ENCODE assay signal across 23 mouse cellular contexts in genomic region chr7:126249146-126249545, GRCm38 (mm10). TPM values are rescaled to one million over a fixed set of nuclear protein-coding genes. Genes with fewer than 3 reads are reported as not detected.
DNase-seq lines count a peak whose midpoint lies in the region; ATAC-seq and TF ChIP-seq lines count a peak whose summit lies in the region.
"Had no signal": no experiment of that assay in that cellular context is flagged by ENCODE, and none has a peak within 500 bp of the region (broad histone marks: within the 10 kb centered on the region; RNA-seq: fewer than 3 reads in every experiment).

No protein-coding gene starts in this region.

- H3K9ac ChIP-seq in heart, adult 2 months (ENCODE audit: low read depth, low read length): peak overlapping the region; percentile 73
- H3K9ac ChIP-seq in heart, embryonic 15.5 days: peak overlapping the region; percentile 38
- peak overlapping the region; percentile 40; the same call in 1 of the 2 replicates for H3K9ac ChIP-seq in limb, embryonic 12.5 days (replicated peaks)
- H3K9ac ChIP-seq: forebrain, embryonic 13.5 days; hindbrain, embryonic 15.5 days; intestine, embryonic 15.5 days; liver, postnatal 0 days had no signal

- peak overlapping the region; percentile 93 for H3K27ac ChIP-seq in heart, adult 2 months
- no peak overlapping the region for H3K27ac ChIP-seq in heart, embryonic 15.5 days
- no peak overlapping the region for H3K27ac ChIP-seq in limb, embryonic 12.5 days
- H3K27ac ChIP-seq: embryonic facial prominence, embryonic 13.5 days; forebrain, embryonic 13.5 days; hindbrain, embryonic 15.5 days; intestine, embryonic 15.5 days had no signal

- H3K79me2 ChIP-seq in heart, adult 2 months (replicated peaks; ENCODE audit: control insufficient read depth, insufficient read depth, low read length): no peaks in the 10 kb centered on the region

- no peak for ATAC-seq in heart, embryonic 15.5 days (replicated peaks; ENCODE audit: insufficient number of reproducible peaks, insufficient read depth, low FRiP score, low read depth)
- ATAC-seq in limb, embryonic 12.5 days (ENCODE audit: insufficient number of reproducible peaks, insufficient read depth, low FRiP score, low TSS enrichment, low read depth): no peak
- ATAC-seq: activated CD4-positive, CD25-positive, alpha-beta regulatory T cell, adult 4 months; forebrain, embryonic 13.5 days; intestine, embryonic 15.5 days; liver, postnatal 0 days; lung, postnatal 0 days had no signal

- 0 out of 2 replicates have a peak, but pooled peaks cover 1% of the 10 kb centered on the region for H3K4me1 ChIP-seq in heart, adult 2 months (ENCODE audit: control insufficient read depth, insufficient read depth, low read length)
- H3K4me1 ChIP-seq in heart, embryonic 15.5 days (replicated peaks): peaks cover 28% of the 10 kb centered on the region
- peaks cover 14% of the 10 kb centered on the region for H3K4me1 ChIP-seq in limb, embryonic 12.5 days (replicated peaks)

- no peak for TF ChIP-seq CTCF in heart, adult 2 months (IDR thresholded peaks at IDR 0.05)

- H3K36me3 ChIP-seq in heart, adult 2 months (ENCODE audit: control insufficient read depth, insufficient read depth, low read length): no peaks in the 10 kb centered on the region
- H3K36me3 ChIP-seq in heart, embryonic 15.5 days: no peaks in the 10 kb centered on the region
- no peaks in the 10 kb centered on the region for H3K36me3 ChIP-seq in limb, embryonic 12.5 days
- H3K36me3 ChIP-seq: embryonic facial prominence, embryonic 13.5 days; hindbrain, embryonic 15.5 days; intestine, embryonic 15.5 days had no signal

- peak; percentile 34 for DNase-seq in cerebellum, adult 11 months
- DNase-seq in cerebellum, adult 9-11 months: no peak
- DNase-seq in heart, adult 2 months: no peak
- DNase-seq in heart, adult 18-20 months: no peak
- DNase-seq in heart, adult 11 months: no peak
- DNase-seq in layer of hippocampus, postnatal 14 days (ENCODE audit: low spot score in 2 of 2): no peak
- DNase-seq: adrenal gland, adult 8-10 months; embryo, embryonic 11 days; kidney, adult 8-10 months; kidney, postnatal 10 days; left cerebral cortex, postnatal 4 days; liver, postnatal 0 days had no signal

- H3K9me3 ChIP-seq in heart, embryonic 15.5 days (replicated peaks): no peaks in the 10 kb centered on the region
- no peaks in the 10 kb centered on the region for H3K9me3 ChIP-seq in limb, embryonic 12.5 days
- H3K9me3 ChIP-seq: embryonic facial prominence, embryonic 13.5 days; forebrain, embryonic 13.5 days; hindbrain, embryonic 15.5 days; intestine, embryonic 15.5 days had no signal

- no peaks in the 10 kb centered on the region for H3K27me3 ChIP-seq in heart, adult 2 months (ENCODE audit: control insufficient read depth, insufficient read depth, low read length)
- no peaks in the 10 kb centered on the region for H3K27me3 ChIP-seq in heart, embryonic 15.5 days
- peaks cover 25% of the 10 kb centered on the region for H3K27me3 ChIP-seq in limb, embryonic 12.5 days
- H3K27me3 ChIP-seq: hindbrain, embryonic 15.5 days had no signal

- TF ChIP-seq POLR2A in heart, adult 2 months (IDR thresholded peaks at IDR 0.05; ENCODE audit: insufficient read depth, low read depth, low read length): no peak

- 46% methylated on average over 5 of the region's 5 CpGs for WGBS in heart, adult 2 months
- WGBS in heart, embryonic 15.5 days: 65% methylated on average over 5 of the region's 5 CpGs
- WGBS in limb, embryonic 12.5 days: 66% methylated on average over 5 of the region's 5 CpGs

- intact Hi-C loops in heart, adult 2 months (cut with DNase I): no loop called here

- H3K4me2 ChIP-seq in heart, embryonic 15.5 days: peak overlapping the region; percentile 67
- H3K4me2 ChIP-seq in limb, embryonic 12.5 days: no peak overlapping the region
- H3K4me2 ChIP-seq: liver, embryonic 11.5 days; midbrain, embryonic 11.5 days had no signal

- peak overlapping the region; percentile 48 for H3K4me3 ChIP-seq in heart, adult 2 months
- peak overlapping the region; percentile 52 for H3K4me3 ChIP-seq in heart, embryonic 15.5 days
- no peak overlapping the region for H3K4me3 ChIP-seq in limb, embryonic 12.5 days (replicated peaks)
- H3K4me3 ChIP-seq: embryonic facial prominence, embryonic 13.5 days; erythroblast, embryonic 14.5 days; forebrain, embryonic 13.5 days; hindbrain, embryonic 15.5 days; intestine, embryonic 15.5 days had no signal

- TF ChIP-seq EP300 in heart, adult 2 months (IDR thresholded peaks at IDR 0.05; ENCODE audit: insufficient read depth, low read depth, low read length): no peak

RNA-seq across cellular contexts. Expression of gene Sbk1, which starts 23.3 kb away (rescaled TPM):
- 10 to 100 TPM; 61.9 to 87.4 TPM for total RNA-seq in heart, adult 2 months (2021)
- 44.5 and 55.4 TPM in 2 replicates for polyA plus RNA-seq in heart, adult 2 months (2012; rRNA removed)
- 10 to 100 TPM; 72.3 to 73.8 TPM for total RNA-seq in heart, adult 18-20 months (2021)
- 11.2 and 16.4 TPM in 2 replicates for polyA plus RNA-seq in heart, embryonic 15.5 days (2015; fragmentation: Nextera tagmentation; extraction: Ambion mirVana)
- 120 TPM in 2 replicates for polyA plus RNA-seq in limb, embryonic 12.5 days (2016; fragmentation: Nextera tagmentation; extraction: Ambion mirVana)
- total RNA-seq in layer of hippocampus, postnatal 14 days (2021): 100 to 1,000 TPM; 137 to 140 TPM

RNA-seq across cellular contexts. Expression of gene Xpo6, which starts 48.8 kb away (rescaled TPM):
- 10 to 100 TPM; 16.5 to 16.8 TPM for total RNA-seq in heart, adult 2 months (2021)
- 133 and 148 TPM in 2 replicates for polyA plus RNA-seq in heart, adult 2 months (2012; rRNA removed)
- total RNA-seq in heart, adult 18-20 months (2021): 10 to 100 TPM; 11.7 to 17.1 TPM
- polyA plus RNA-seq in heart, embryonic 15.5 days (2015; fragmentation: Nextera tagmentation; extraction: Ambion mirVana): 21.9 and 35.4 TPM in 2 replicates
- 63.6 and 72.8 TPM in 2 replicates for polyA plus RNA-seq in limb, embryonic 12.5 days (2016; fragmentation: Nextera tagmentation; extraction: Ambion mirVana)
- total RNA-seq in layer of hippocampus, postnatal 14 days (2021): 100 to 1,000 TPM in 1 of 2 experiments, 10 to 100 TPM in 1; 94.8 to 102 TPM

Comparison
In these comparisons a context has a peak if more than half of its experiments do, and no peak if none do; other contexts are left out.
1. RNA of gene Xpo6, which starts 48.8 kb away (total RNA-seq): 94.8 to 102 TPM in layer of hippocampus, postnatal 14 days; 11.7 to 17.1 TPM in heart, adult 18-20 months and 16.5 to 16.8 TPM in heart, adult 2 months; every median in the first group is over 4 times any median in the second.
2. Peak in every context shown above with its lines, with median percentiles within 50 percentile points of each other: H3K9ac ChIP-seq.